Mouse (Mus musculus): ENCODE measurements around the gene Cped1.

DNA sequence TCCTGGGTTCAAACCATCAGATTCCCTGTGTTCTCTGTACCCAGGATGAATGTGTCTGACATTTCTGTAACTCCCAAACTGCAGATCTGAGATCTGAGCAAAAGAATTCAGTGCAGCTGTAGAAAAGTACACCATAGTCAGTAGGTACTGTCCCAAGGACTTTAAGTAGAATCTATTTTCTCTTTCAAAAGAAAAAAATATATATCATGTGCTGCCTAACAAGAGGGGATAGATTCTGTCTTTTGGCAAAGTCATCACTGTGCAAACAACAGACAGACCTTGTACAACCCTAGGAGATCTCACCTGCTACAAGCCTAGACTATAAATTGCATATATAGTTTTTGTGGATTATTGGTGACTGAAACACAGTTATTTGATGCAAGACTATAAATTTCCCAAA lies 283.0 kb downstream of the Cped1 start:
- TF ChIP-seq POLR2A (IDR thresholded peaks at IDR 0.05; ENCODE audit: insufficient read length, low read depth) (no peak), POLR2AphosphoS2 (IDR thresholded peaks at IDR 0.05; ENCODE audit: insufficient read length, low read depth) (no peak), TCF12 (IDR thresholded peaks at IDR 0.05; ENCODE audit: insufficient read depth, poor library complexity, severe bottlenecking) (no peak), TCF3 (IDR thresholded peaks at IDR 0.05; ENCODE audit: insufficient read length, low read depth) (no peak), USF1 (IDR thresholded peaks at IDR 0.05; ENCODE audit: low read depth) (no peak), CEBPB (IDR thresholded peaks at IDR 0.05; ENCODE audit: insufficient read depth, poor library complexity, severe bottlenecking) (no peak), E2F4 (IDR thresholded peaks at IDR 0.05; ENCODE audit: insufficient read depth) (no peak)
